Comparison of ENCODE assay signal across 8 mouse cellular contexts in genomic region chr8:116731976-116732683, GRCm38 (mm10). TPM values are rescaled to one million over a fixed set of nuclear protein-coding genes. Genes with fewer than 3 reads are reported as not detected.
A peak's percentile ranks its signal among the peaks of the same experiment; 100 is the strongest.
DNase-seq lines count a peak whose midpoint lies in the region; ATAC-seq lines count a peak whose summit lies in the region.

No protein-coding gene starts in this region.

- H3K36me3 ChIP-seq in heart, embryonic 10.5 days, result 0 out of 2 replicates have a peak, but pooled peaks cover 7% of the 10 kb centered on the region
- peaks cover 6% of the 10 kb centered on the region; the same call in 1 of the 2 replicates for H3K36me3 ChIP-seq in kidney, embryonic 15.5 days

- peak overlapping the region; percentile 92 for H3K4me2 ChIP-seq in kidney, embryonic 15.5 days

- peak; percentile 71 for ATAC-seq in kidney, embryonic 15.5 days (replicated peaks; ENCODE audit: low FRiP score)

- H3K9me3 ChIP-seq in heart, embryonic 10.5 days, result no peaks in the 10 kb centered on the region
- no peaks in the 10 kb centered on the region for H3K9me3 ChIP-seq in kidney, embryonic 15.5 days (replicated peaks)

- peak; percentile 34 for DNase-seq in urinary bladder, postnatal 25 days (ENCODE audit: low spot score)
- DNase-seq in urinary bladder, adult 2 months (ENCODE audit: low spot score), result no peak
- DNase-seq in cerebellum, adult 8-10 months, result peak; percentile 31
- no peak for DNase-seq in heart, embryonic 10.5 days (ENCODE audit: low spot score)
- DNase-seq in lung, postnatal 14 days, result peak; percentile 57
- DNase-seq in spleen, postnatal 36 days (ENCODE audit: low spot score in 2 of 2), result peak; percentile 37 to 38
- DNase-seq in adipocyte (ENCODE audit: low spot score), result no peak

- peak overlapping the region; percentile 83 for H3K9ac ChIP-seq in kidney, embryonic 15.5 days

- H3K4me1 ChIP-seq in heart, embryonic 10.5 days, result peaks cover 12% of the 10 kb centered on the region
- H3K4me1 ChIP-seq in kidney, embryonic 15.5 days, result peaks cover 13% of the 10 kb centered on the region

- peak overlapping the region; percentile 92 for H3K27ac ChIP-seq in heart, embryonic 10.5 days
- H3K27ac ChIP-seq in kidney, embryonic 15.5 days, result peak overlapping the region; percentile 89

- H3K4me3 ChIP-seq in heart, embryonic 10.5 days, result peak overlapping the region; percentile 83
- peak overlapping the region; percentile 90 for H3K4me3 ChIP-seq in kidney, embryonic 15.5 days (replicated peaks)

- WGBS in heart, embryonic 10.5 days, result 3% methylated on average over 36 of the region's 46 CpGs
- 1% methylated on average over 21 of the region's 46 CpGs for WGBS in kidney, embryonic 15.5 days

- peaks cover 19% of the 10 kb centered on the region for H3K27me3 ChIP-seq in heart, embryonic 10.5 days (ENCODE audit: insufficient read depth, poor library complexity, severe bottlenecking)
- peaks cover 16% of the 10 kb centered on the region; the same call in 1 of the 2 replicates for H3K27me3 ChIP-seq in kidney, embryonic 15.5 days

RNA-seq across cellular contexts. Expression of gene Cdyl2, which starts 0.7 kb away (rescaled TPM):
- polyA plus RNA-seq in urinary bladder, adult 2 months (2012; rRNA removed), result 1.0 and 2.1 TPM in 2 replicates
- polyA plus RNA-seq in heart, embryonic 10.5 days (2016; fragmentation: Nextera tagmentation; extraction: Ambion mirVana), result 4.5 and 5.1 TPM in 2 replicates
- polyA plus RNA-seq in kidney, embryonic 15.5 days (2015; fragmentation: Nextera tagmentation; extraction: Ambion mirVana), result 8.4 and 9.3 TPM in 2 replicates

Comparison
In these comparisons a context has a peak if more than half of its experiments do, and no peak if none do; other contexts are left out.
1. DNase-seq: peak in urinary bladder, postnatal 25 days (single experiment), cerebellum, adult 8-10 months (single experiment), lung, postnatal 14 days (single experiment) and spleen, postnatal 36 days (2 of 2); none in urinary bladder, adult 2 months (single experiment), heart, embryonic 10.5 days (single experiment) and adipocyte (single experiment).